Mouse (Mus musculus) heart, adult 11 months (tissue): ENCODE measurements around the gene Esrp2.

Source experiments
- DNase-seq: peaks from one replicate; pipeline ENCODE4 v3.0.0; 2022

Esrp2 gene

DNA sequence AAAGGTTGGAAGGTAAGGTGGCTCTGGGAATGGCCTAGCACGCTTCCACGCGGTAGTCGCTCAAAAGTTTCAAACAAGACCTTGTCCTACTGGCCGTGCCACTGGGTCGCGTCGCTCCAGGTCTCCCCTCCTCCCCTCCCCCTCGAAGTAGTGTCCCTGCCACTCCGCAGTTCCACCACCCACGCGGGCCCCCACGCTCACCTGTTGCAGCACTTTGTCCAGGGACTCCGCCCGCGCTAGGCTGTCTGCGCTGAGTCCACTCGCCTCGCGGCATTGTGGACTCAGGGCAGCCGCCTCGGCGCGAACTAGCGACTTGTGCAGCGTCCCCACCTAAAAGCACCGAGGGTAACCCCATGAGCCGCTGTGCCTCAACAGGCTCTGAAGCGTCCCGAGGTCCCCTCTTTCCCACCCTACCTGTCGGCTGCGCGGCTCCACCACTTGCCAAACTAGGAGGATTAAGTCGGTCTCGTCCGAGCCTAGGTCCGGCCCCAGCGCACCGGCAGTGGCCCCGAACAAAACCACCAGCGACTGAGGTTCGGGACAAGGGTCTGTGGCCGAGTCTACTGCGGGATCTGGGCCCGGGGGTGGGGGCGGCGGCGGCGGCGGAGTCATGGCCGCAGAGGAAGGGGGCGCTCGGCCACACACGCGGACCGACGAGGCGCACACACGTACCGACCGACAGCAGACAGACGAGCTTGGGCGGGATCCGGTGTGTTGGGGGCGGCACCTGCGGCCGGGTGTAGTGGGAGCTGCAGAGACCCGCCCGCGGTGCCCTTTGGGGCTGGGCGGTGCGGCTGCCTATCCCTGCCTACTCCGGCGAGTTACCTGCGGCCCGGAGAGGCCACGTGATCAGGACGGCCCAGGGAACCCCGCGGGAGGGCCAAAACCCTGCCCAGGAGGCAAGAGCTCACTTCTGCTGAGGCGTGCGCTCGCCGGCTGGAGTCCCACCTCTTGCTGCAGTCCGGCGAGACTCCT, at the start of gene Esrp2:
Esrp2 (minus strand) TSS at position 819 of the 975 bp plus-strand sequence.
- peak; percentile 96 for DNase-seq

DNA sequence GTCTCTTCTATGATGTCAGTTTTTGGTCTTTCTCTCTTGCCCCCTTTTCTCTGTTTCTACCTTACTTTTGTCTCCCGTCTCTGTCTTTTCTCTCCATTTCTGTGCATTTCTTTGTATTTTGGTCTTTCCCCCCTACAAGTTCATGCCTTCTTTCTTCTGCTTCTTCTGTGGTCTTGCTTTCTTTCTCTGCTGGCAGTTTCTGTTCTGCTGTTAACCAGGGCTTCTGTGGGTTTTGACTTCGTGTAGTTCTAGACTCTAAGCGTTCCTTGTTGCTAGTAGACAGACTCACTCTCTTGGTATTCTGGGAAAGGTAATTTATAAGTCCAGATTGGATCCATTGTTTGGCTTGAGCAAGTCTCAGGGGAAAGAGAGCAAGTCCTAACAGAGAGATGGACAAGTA, 49.6 kb upstream of the Esrp2 start:
- DNase-seq = no peak

DNA sequence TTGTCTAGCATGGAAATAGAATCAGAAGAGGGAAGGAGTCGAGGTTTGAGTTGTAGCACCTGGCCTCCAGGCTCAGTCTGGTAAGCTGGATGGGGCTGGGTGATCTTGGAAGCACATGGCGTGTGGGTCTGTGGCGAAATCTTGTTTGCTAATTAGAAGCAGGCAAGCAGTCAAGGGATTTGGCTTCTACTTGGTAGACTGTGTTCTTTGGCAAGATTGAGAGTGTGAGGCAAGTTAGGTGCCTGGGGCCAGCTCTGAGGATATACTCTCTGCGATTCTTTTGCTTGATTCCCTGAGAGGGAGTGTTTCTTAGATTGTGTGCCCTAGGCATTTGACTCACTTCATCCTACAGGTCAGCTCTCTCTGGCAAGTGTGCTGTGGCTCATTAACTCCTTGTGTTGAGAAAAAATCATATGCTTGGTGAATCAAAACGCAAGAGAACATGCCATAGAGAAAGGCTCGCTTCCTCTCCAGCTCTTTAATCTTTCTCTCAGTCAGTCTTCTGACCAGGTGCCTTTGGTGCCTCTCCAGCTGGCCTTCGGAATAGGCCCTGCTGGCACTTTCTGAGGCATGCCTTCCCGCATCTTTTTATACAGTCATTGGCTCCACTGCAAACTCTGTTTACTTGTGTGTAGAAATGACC, 49.0 kb upstream of the Esrp2 start:
- DNase-seq = peak; percentile 98

DNA sequence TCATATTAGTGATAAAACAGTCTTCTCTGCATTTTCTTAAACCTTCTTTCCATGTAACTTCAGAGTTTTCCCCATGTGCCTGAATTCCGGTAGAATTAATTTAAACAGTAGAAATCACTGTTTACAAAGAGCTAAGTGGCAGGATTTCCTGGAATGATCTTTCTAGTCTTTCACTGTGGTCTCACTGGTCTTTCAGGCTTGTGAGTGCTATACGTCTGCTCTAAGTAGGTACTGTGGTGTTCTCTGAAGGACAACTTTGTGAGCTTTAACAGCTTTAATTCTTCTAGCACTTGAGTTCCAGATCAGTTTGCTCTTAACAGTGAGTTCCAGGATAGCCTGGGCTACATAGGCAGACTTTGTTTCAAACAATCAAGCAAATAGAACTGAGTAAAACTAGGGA, 41.7 kb upstream of the Esrp2 start:
- no peak for DNase-seq

DNA sequence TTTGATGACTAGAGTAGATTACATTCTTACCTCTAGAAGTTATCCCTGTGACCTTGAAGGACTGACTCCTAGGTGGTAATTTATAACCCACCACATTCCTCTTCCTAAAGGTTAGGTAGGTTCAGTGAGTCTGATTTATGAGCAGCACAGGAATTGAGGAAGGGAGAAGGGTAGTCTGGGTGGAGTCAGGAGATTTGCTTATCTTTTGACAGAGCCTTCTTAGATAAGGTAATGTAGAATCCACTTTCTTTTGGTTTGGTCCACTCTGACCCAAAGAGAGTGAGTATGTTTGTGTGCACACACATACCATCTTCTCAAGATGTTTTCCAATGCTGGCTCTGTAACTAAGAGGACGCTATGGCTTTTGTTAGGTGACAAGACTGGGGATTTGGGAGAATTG, 40.8 kb upstream of the Esrp2 start:
- no peak for DNase-seq

DNA sequence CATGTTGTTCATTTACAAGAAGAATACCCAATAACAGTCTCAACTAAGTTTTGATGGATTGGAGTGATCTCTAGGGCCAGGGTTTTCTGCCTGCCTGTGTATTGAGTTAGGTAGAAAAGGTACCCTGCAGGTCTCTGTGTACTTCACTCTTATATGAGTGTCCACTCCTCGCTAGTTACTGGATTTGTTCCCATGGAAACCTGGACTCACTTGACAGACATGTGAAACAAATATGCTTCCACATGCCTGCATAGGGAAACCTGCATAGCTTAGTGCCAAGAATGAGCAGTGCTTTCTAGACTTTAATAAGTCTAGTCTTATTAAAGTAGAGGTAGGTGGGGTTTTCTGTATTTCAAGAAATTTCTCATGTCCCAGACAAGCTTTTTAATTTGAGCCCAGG, 40.1 kb upstream of the Esrp2 start:
- no peak for DNase-seq

DNA sequence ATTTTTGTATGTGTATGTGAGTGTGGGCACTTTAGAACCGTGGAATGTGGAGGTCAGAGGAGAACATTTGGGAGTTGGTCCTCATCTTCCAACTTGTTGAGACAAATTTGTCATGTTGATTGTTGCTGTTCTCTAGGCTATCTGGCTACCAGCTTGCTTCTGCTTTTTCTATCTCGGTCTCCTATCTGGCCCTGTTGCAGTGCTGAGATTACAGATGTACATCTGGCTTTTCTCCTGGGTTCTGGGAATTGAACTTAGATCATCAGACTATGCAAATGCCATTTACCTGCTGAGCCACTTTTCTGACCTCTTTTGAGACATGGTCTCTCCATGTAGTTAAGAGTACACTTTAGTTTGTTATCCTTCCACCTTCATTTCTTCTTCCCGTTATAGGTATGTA, 36.8 kb upstream of the Esrp2 start:
- DNase-seq = no peak

DNA sequence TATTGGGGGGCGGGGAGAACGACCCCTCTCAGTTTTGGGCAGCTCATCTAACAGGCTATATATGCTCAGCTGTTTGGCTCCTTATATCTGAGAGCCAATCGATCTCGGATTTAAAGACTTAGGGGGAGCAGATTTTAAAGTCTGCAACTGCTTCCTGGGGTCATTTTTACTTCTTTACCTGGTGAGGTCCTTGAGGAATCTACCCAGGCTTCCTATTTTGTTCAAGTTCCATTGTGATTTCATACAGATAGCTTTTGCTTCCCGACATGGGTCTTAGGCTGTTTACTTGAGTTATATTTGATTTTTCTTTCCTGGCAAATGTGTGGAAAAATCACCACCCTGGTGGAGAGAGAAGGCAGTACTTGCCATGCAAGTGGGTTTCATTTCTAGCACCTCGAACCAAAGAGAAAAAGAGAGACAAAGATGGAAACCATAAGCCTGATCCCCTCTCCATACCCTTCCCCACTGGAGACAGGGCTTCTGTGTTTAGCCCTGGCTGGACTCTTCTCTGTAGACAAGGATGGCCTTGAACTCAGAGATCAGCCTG, 33.2 kb upstream of the Esrp2 start:
- DNase-seq = no peak

DNA sequence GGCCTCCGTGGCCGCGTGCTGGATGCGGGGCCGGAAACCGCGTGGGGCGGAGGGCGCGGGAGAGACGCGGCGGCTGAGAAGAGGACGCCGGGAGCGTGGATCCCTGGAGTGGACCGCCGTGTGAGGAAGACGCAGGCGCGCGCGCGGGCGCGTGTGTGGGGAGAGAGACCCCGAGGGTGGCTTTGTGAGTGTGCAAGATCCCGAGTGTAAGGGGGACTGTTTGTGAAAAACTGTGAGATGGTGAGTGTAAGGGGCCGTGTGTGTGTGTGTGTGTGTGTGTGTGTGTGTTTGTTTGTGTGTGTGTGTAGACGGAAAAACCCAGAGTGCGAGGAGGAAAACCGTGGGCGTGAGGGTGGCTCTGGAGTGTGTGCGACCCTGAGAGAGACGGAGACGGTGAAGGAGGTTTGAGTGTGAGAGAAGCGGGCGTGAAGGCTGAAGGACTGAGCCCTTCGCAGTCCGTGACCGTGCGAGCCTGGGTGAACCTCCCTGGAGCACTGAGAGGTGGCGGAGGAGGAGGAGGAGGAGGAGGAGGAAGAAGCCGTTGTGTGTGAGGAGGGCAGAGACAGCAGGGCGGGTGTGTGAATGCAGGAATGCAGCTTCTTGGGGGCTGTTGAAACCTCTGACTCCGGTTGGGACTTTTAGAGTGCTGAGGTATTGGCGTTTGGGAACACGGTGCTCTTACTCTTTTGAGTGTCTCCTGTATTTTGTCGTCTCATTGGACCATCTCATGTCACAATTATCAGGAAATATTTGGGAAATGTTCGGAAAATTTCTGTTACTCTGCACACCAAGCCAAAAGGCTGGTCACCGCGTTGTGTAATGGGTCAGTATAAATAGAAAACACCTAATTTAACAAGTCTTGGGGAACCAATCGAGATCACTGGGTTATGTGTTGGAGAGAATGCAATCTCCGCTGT, 32.5 kb upstream of the Esrp2 start:
- DNase-seq = peak; percentile 95

DNA sequence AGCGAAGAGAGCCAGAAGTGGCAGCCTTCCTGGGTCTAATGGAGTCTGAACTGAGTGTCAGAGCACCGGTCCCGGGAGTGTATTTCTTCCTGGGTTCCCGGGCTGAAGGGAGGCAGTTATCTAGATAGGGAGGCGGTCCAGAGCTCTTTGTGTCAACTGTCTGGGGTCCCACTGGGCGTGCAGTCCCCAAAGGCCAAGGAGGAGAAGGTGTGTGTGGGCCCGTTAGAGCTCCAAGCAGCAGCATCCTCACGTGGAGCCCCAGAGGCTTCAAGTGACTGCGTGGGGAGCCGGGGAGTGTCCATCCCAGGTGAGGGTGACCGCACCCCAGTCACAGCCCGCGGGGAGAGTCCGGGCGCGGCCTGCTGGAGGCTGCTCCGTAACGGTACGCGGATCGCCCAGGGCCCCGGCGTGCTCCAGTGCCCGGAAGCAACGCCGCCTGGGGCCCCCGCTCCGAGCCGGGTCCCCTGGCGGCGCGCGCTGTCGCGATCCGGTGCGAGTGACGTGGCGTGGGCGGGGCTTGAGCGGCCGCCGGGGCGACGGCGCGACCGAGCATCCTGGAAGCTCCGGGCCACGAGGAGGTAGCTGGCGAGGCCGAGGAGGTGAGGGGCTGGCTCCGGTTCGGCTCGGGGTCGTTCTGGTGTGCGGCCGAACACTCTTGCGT, 31.7 kb upstream of the Esrp2 start, which contains the start of gene Slc7a6:
Slc7a6 (plus strand) TSS at position 502 of the 661 bp plus-strand sequence.
- peak; percentile 99 for DNase-seq

DNA sequence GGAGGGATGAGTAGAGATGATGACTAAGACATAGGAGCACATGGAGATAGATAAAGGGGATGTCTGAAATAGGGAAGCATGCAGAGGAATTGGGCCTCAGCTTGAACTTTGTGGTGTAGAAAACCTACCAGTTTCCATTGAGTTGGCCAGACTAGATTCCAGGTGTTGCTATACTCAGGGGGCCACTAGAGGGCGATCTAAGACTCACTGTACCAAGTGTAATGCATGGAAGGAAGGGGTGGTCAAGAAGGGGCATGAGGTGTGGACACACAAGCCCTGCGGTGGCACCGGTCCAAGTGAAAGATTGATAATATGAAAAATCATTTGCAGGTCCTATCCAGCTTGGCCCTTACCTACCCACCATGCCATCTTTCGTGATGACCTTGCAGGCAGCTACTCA, 28.7 kb upstream of the Esrp2 start:
- peak; percentile 93 for DNase-seq

DNA sequence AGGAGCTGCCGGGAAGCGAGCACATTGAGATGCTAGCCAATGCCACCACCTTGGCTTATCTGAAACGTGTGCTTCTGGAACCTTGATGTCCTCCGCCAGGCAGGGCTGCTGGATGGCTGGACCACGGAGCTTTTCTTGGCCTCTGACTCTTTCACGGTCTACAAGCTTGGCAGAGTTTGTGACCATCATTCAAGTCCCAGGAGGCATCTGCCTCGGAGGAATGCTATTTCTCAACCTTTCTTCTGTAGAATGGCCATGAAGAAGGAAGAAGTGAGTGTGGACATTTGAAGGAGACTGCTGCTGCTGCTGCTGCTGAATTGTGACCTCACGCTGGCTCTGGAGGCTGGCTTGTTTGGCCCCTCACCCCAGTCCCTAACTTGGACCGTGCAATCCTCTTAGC, 26.5 kb upstream of the Esrp2 start:
- DNase-seq = no peak

DNA sequence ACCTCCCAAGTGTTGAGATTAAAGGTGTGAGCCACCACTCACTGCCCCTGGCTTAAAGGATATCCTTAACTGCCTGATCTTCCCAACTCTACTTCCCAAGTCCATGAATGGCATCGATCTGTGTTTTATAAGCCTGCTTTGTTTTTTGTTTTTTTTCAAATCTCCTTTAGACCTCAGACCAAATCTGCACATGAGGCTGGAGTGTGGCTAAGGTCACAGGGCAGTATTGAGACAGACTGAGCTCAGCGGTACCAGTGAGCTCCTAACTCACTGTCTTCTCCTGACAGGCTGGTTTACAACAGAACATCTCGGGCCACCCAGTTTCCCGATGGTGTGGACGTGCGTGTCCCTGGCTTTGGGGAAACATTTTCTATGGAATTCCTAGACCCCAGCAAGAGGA, 23.1 kb upstream of the Esrp2 start:
- no peak for DNase-seq

DNA sequence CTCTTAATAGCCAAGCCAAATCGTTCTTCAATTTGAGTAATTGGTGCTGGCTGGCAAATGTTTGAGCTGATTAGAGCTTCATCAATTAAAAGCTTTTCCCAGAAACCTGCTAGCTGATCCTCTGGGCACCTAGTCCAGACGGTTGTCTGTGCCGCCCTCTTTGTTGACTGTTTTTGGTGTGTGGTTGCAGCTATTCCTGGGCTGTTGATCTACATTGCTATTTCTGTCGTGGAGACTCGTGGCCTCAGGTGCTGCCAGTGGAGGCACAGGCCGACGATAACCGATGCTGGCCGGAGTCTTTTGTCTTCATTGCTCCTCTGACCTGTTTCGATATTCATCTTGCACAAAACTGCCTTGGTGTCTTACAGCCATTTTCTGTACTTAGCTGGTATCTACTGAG, 21.6 kb upstream of the Esrp2 start:
- DNase-seq = peak; percentile 96

DNA sequence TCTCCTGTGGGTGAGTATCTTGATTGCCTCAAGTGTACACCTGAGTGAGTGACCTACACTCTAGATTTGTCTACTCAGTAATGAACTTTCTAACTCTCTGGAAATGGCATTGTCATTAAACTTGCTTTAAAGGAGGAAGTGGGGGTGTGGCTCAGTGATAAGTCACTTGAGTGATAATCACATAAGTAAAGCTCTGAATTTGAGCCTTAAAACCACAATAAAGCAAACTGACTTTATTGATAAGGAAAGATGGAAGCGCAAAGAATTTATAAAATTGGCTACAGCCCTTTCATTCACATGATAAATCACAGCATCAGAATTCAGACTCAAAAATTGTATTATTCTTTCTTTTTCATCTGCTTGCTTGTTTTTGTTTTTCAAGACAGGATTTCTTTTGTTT, 20.6 kb upstream of the Esrp2 start:
- DNase-seq = no peak

DNA sequence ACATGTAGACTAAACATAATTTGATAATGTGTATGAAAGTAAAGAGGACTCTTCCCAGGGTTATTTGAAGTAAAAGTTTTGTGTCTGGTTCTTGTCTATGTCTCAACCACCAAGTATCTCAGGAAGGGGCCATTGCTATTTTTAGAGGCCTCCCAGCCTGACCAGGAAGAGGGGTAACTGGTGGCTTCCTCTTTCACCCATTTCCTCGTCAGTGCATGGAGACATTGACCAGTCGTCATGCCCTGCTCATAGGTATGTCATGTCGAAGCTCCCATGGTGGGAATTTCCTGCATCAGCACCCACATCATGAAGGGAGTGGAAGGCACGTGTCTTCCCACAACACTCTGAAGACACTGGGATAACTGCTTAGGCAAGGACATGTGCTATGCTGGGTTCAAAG, 16.1 kb upstream of the Esrp2 start:
- peak; percentile 92 for DNase-seq

DNA sequence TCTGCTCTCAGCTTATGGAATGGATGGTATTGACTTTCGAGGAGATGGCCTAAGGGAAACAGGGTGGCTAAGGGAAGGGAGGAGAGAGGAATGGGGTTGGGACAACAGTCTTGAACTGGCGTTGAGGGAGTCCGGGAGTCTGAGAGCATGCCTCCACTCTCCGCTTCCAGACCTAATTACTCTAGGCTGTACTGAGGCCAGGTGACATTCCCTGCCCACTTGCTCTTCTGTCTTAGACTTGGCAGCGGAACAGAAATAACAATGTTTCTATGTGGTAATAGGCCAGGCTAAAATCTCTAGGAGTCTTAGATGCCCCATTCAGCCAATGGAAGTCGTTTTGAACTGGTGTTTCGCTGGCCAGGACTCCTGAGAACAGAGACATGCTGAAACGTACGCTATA, 14.3 kb upstream of the Esrp2 start:
- peak; percentile 87 for DNase-seq

DNA sequence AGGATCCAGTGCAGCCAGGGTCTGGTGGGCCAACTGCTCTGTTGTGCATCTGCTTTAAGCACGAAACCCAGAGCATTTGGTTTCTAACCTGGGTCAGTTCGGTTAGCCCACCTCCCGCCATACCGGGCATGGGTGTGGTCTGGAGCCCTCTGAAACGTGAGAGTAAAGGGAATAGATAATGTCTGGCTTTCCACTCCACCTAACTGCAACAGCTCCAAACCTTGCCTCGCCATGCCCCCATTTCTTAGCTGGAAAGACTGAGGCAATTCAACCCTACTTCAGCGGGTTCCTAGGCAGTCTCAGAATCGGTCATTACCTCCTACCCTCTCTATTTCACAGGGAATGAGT, 13.9 kb upstream of the Esrp2 start:
- no peak for DNase-seq

DNA sequence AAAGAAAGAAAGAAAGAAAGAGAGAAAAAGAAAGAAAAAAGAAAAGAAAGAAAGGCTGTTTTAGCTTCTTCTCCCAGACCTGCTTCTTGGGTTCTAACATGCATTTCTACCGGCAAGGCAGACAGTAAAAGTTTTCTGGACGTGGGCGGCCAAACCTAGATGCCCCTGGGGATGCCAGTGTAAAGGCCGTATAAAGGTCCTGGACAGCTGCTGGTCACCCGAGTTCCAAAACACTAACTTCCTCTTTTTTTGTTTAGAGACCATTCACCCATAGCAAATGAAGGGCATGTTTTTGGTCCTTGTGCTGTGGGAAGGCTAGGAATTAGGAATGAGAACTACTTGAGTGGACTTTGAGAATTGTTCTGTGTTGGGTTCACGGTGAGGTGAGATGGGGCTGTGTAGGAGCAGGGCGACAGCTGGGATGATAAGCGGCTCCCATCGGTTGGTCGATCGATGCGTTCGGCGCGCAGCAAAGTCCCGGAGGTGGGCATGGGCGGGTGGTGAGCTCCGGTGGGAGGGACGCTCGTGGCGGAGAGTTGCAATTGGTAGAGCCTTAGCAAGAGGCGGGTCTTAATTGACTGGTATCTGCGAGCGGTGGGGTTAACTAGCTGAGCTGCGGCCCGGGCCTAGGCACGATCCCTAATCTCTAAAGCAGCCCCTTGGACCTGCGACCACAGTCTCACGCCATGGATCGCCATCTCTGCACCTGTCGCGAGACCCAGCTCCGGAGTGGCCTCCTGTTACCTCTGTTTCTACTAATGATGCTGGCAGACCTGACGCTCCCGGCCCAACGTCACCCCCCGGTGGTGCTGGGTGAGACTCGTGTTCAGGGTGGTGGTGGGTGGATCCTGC, 13.3 kb upstream of the Esrp2 start, which contains the start of gene Pla2g15:
Pla2g15 (plus strand) TSS at position 599 of the 852 bp plus-strand sequence.
- peak; percentile 100 for DNase-seq

DNA sequence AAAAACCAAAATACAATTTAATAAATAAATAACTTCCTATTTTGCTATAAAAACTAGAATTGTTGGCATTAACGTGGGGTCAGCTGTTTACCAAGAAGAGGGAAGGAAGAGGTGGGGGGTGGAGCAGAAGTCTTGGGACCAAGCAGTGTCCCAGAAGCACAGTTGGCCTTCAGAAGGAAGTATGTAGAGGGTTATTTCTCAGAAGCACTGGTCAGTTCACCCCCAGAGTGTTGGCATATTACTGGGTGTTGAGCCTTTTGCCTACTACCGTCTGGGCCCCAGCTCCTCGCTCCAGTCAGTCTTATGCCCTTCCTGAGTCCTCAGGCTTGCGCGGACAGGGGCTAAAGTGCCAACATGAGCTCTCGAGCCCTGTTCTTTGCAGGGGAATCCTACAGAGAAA, 12.3 kb upstream of the Esrp2 start:
- peak; percentile 97 for DNase-seq

DNA sequence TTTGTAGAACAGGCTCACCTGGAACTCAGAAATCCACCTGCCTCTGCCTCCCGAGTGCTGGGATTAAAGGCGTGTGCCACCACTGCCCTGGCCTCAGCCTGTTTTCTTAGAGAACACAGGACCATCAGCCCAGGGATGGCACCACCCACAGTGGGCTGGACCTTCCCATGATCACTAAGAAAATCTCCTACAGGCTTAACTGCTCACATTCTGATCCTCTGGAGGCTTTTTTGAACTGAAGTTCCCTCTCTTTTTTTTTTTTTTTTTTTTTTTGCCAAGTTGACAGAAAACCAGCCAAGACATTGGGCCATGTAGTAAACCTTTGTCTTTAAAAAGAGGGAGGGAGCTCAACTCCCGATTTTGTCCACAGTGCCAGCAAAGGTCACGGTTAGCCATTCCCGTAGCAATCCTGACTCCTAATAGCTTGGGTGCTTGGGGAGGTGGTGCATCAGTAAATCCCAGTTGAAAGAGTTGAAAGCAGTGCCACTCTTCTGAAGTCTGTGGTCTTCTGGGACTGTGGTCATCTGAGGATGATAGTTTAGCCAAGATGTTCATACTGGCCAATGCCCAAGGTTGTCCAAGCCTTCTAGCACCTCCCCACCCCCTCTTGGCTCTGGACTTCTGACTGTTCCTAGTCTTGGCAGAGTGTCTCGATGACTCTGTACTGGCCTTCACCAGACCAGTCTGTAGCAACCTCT, 11.2 kb upstream of the Esrp2 start:
- DNase-seq = peak; percentile 97
